Mouse (Mus musculus): ENCODE data around the gene H1fnt. TPM values are rescaled to one million over a fixed set of nuclear protein-coding genes. Genes with fewer than 3 reads are reported as not detected.

The H1fnt gene
- polyA plus RNA-seq, 1 experiment from 2014 or later: not detected

Other genes with a start within 250 kb of the H1fnt start
- gene Pfkm, start 164.7 kb downstream of the H1fnt start, polyA plus RNA-seq (2014; fragmentation: Nextera tagmentation; extraction: Ambion mirVana): 36.8 and 37.4 TPM in 2 replicates
- 44.2 and 45.7 TPM in 2 replicates for gene Senp1, start 163.5 kb downstream of the H1fnt start, polyA plus RNA-seq (2014; fragmentation: Nextera tagmentation; extraction: Ambion mirVana)
- 47.8 and 53.2 TPM in 2 replicates for gene Asb8, start 91.7 kb downstream of the H1fnt start, polyA plus RNA-seq (2014; fragmentation: Nextera tagmentation; extraction: Ambion mirVana)
- gene Ccdc184, start 90.1 kb downstream of the H1fnt start, polyA plus RNA-seq (2014; fragmentation: Nextera tagmentation; extraction: Ambion mirVana): 2.5 and 4.2 TPM in 2 replicates
- gene Olfr288, start 61.8 kb downstream of the H1fnt start, polyA plus RNA-seq (2014; fragmentation: Nextera tagmentation; extraction: Ambion mirVana): not detected in 2 replicates
- not detected in 2 replicates for gene Gm44579, start 36.3 kb downstream of the H1fnt start, polyA plus RNA-seq (2014; fragmentation: Nextera tagmentation; extraction: Ambion mirVana)
- gene Olfr287, start 36.2 kb downstream of the H1fnt start, polyA plus RNA-seq (2014; fragmentation: Nextera tagmentation; extraction: Ambion mirVana): not detected in 2 replicates
- gene Olfr286, start 22.8 kb downstream of the H1fnt start, polyA plus RNA-seq (2014; fragmentation: Nextera tagmentation; extraction: Ambion mirVana): not detected in 2 replicates
- gene Zfp641, start 38.9 kb upstream of the H1fnt start, polyA plus RNA-seq (2014; fragmentation: Nextera tagmentation; extraction: Ambion mirVana): 0.26 and 0.50 TPM in 2 replicates
- gene Olfr285, start 60.1 kb upstream of the H1fnt start, polyA plus RNA-seq (2014; fragmentation: Nextera tagmentation; extraction: Ambion mirVana): not detected in 2 replicates
- gene Olfr284, start 83.7 kb upstream of the H1fnt start, polyA plus RNA-seq (2014; fragmentation: Nextera tagmentation; extraction: Ambion mirVana): not detected in 2 replicates
- gene Olfr283, start 123.7 kb upstream of the H1fnt start, polyA plus RNA-seq (2014; fragmentation: Nextera tagmentation; extraction: Ambion mirVana): not detected in 2 replicates
- gene Olfr282, start 173.9 kb upstream of the H1fnt start, polyA plus RNA-seq (2014; fragmentation: Nextera tagmentation; extraction: Ambion mirVana): not detected in 2 replicates
- gene Olfr281, start 195.3 kb upstream of the H1fnt start, polyA plus RNA-seq (2014; fragmentation: Nextera tagmentation; extraction: Ambion mirVana): not detected in 2 replicates
- not detected in 2 replicates for gene OR5BS1P, start 212.6 kb upstream of the H1fnt start, polyA plus RNA-seq (2014; fragmentation: Nextera tagmentation; extraction: Ambion mirVana)
- 0.38 and 0.39 TPM in 2 replicates for gene Lalba, start 225.4 kb upstream of the H1fnt start, polyA plus RNA-seq (2014; fragmentation: Nextera tagmentation; extraction: Ambion mirVana)
- gene Olfr279, start 235.1 kb upstream of the H1fnt start, polyA plus RNA-seq (2014; fragmentation: Nextera tagmentation; extraction: Ambion mirVana): not detected in 2 replicates